Mouse (Mus musculus): Measurements from ENCODE around the gene Zscan20.

DNA sequence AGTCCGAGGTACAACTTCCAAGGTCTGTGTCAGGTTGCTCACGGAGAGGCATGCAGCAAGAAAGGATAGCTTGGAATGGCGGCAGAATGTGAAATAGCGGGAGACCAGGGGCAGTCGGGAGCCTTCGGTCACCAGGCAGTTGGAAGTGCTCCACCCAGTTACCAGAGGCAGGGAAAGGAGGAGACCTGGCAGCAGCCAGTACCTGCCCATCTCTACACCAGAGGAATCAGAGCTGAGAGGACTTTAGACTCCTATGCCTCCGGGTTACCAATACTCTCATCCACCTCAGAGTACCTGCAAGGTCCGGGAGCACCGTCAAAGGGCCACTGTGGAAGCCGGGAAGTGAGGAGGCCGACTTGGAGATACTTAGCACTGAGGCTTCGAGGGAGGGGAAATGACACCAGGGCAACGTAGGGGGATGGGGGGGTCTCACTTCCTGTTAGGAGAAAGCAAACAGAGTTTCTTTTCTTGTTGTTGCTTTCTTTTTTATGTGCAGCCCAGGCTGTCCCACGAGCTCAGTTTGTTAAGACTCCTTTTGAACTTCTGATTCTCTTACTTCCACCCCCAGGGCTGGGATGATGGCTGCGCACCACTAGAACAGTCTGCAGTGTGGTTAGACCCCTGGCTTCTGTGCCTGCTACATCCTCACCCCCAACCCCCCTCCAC, 8.5 kb upstream of the Zscan20 start, which contains the start of gene Tlr12:
- TF ChIP-seq CTCF (IDR thresholded peaks at IDR 0.05; ENCODE audit: borderline replicate concordance, control insufficient read depth, extremely low read depth, insufficient read depth, low read length, poor library complexity) (no peak), POLR2A (IDR thresholded peaks at IDR 0.05; ENCODE audit: control insufficient read depth, extremely low read depth, insufficient read depth, low read length, poor library complexity) (no peak)

Data from thymus, adult 2 months (tissue).